Mouse (Mus musculus): ENCODE measurements at regions not wholly inside any gene's neighbourhood (a gene's known extent, or its start where the extent isn't known, plus 50 kb on each side); places are given as distances from the start of the nearest gene placed in this dataset.

DNA sequence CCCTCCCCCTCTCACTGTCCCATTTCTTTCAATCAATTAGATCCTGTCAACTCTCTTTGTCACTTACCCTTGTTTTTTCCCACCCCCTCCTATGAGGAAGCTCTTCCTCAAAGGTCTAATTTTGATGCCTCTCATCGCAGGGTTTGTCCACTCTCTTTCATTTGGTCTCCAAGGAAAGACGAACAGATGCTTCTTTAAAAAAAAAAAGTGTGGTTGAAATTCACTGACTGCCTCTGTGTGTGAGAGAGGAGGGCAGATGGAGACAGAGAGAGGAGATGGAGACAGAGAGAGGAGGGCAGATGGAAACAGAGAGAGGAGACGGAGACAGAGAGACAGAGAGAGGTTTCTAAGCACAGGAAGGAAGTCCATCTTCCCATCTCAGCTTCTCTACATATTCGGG, 113.1 kb downstream of the Cartpt start:
- no peak for TF ChIP-seq EP300 (IDR thresholded peaks at IDR 0.05; ENCODE audit: low read depth)
- no peak for TF ChIP-seq CTCF (IDR thresholded peaks at IDR 0.05; ENCODE audit: low read depth)
